Mouse (Mus musculus) stomach, postnatal 0 days (tissue): ENCODE results near the gene Hyal5. TPM values are rescaled to one million over a fixed set of nuclear protein-coding genes. Genes with fewer than 3 reads are reported as not detected.

Experiments used
- ATAC-seq: fragments of 200-750 bp; cut with Nextera tagmentation; 2 replicates; pipeline ENCODE4 v1.8.0; 2017; ENCODE audit not compliant: low FRiP score, low TSS enrichment
- DNase-seq: peaks from one replicate; pipeline ENCODE4 v3.0.0-alpha.2; 2016; ENCODE audit warnings: low spot score
- H3K27ac ChIP-seq: fragments of 300-500 bp; sonication (generic); replicated peaks from 2 replicates; pipeline ENCODE4 v1.5.1; 2014; ENCODE audit warnings: mild to moderate bottlenecking, control low read depth
- H3K27me3 ChIP-seq: fragments of 300-500 bp; sonication (generic); 2 replicates; pipeline ENCODE4 v1.6.1; 2014; ENCODE audit warnings: low read length; ENCODE audit not compliant: control insufficient read depth, insufficient read depth
- H3K36me3 ChIP-seq: fragments of 300-500 bp; sonication (generic); 2 replicates; pipeline ENCODE4 v1.6.1; 2014; ENCODE audit warnings: low read length, mixed read lengths; ENCODE audit not compliant: control insufficient read depth, insufficient read depth
- H3K4me1 ChIP-seq: fragments of 300-500 bp; sonication (generic); replicated peaks from 2 replicates; pipeline ENCODE4 v1.6.1; 2014; ENCODE audit warnings: antibody characterized with exemption; ENCODE audit not compliant: control insufficient read depth, insufficient read depth
- H3K4me2 ChIP-seq: fragments of 300-500 bp; sonication (generic); replicated peaks from 2 replicates; pipeline ENCODE4 v1.6.1; 2014; ENCODE audit warnings: low read depth, mild to moderate bottlenecking, control low read depth, moderate library complexity
- H3K4me3 ChIP-seq: fragments of 300-500 bp; sonication (generic); 2 replicates; pipeline ENCODE4 v1.5.1; 2014; ENCODE audit warnings: low read depth, low read length, control low read depth
- H3K9ac ChIP-seq: fragments of 300-500 bp; sonication (generic); 2 replicates; pipeline ENCODE4 v1.6.1; 2014; ENCODE audit warnings: mild to moderate bottlenecking, low read length, control low read depth, mixed read lengths
- H3K9me3 ChIP-seq: fragments of 300-500 bp; sonication (generic); 2 replicates; pipeline ENCODE4 v1.6.1; 2016; ENCODE audit warnings: low read length; ENCODE audit not compliant: control insufficient read depth
- CTCF ChIP-seq: IDR thresholded peaks from 2 replicates; pipeline ENCODE4 v1.5.1; 2016; ENCODE audit warnings: antibody characterized with exemption, low read depth, mild to moderate bottlenecking, moderate library complexity
- EP300 ChIP-seq: optimal IDR thresholded peaks from 2 replicates; pipeline ENCODE3; 2016; ENCODE audit warnings: antibody characterized with exemption
- WGBS: fragments of 180-500 bp; shearing (Covaris S2); extraction: QIAGEN DNeasy Blood & Tissue Kit; methylation state at CpG from one replicate; pipeline ENCODE4 v1.1.7; 2014; 5-methylcytosine and 5-hydroxymethylcytosine counted together
- polyA plus RNA-seq: library from polyadenylated mRNA; unstranded; fragments of >200 nt; fragmentation: Nextera tagmentation; extraction: Ambion mirVana; gene quantifications from 2 replicates; pipeline ENCODE4 v1.2.1, GENCODE M21; 2015

Hyal5 gene
- polyA plus RNA-seq, 1 experiment from 2014 or later = not detected

GRCm38 (mm10) chr6:24905101-24905500 is 47.3 kb downstream of the Hyal5 start:
- H3K27ac ChIP-seq = no peak overlapping the region
- H3K4me3 ChIP-seq = no peak overlapping the region
- no peaks in the 10 kb centered on the region for H3K4me1 ChIP-seq
- no peaks in the 10 kb centered on the region for H3K9me3 ChIP-seq
- no peak for ATAC-seq
- no peaks in the 10 kb centered on the region for H3K36me3 ChIP-seq
- H3K27me3 ChIP-seq = no peaks in the 10 kb centered on the region
- H3K4me2 ChIP-seq = no peak overlapping the region
- DNase-seq = no peak
- 58% methylated on average over 3 of the region's 3 CpGs for WGBS
- H3K9ac ChIP-seq = no peak overlapping the region
- TF ChIP-seq EP300 (no peak), CTCF (no peak)

GRCm38 (mm10) chr6:24907824-24908223 is 50.0 kb downstream of the Hyal5 start:
- DNase-seq (no peak), ATAC-seq (no peak)
- TF ChIP-seq CTCF = no peak
- TF ChIP-seq EP300 = no peak
- Histone ChIP-seq H3K4me1 (no peaks in the 10 kb centered on the region), H3K36me3 (no peaks in the 10 kb centered on the region), H3K4me2 (no peak overlapping the region), H3K9ac (no peak overlapping the region), H3K9me3 (no peaks in the 10 kb centered on the region), H3K4me3 (no peak overlapping the region), H3K27me3 (no peaks in the 10 kb centered on the region), H3K27ac (no peak overlapping the region)
- 90% methylated on average over 2 of the region's 2 CpGs for WGBS

DNA sequence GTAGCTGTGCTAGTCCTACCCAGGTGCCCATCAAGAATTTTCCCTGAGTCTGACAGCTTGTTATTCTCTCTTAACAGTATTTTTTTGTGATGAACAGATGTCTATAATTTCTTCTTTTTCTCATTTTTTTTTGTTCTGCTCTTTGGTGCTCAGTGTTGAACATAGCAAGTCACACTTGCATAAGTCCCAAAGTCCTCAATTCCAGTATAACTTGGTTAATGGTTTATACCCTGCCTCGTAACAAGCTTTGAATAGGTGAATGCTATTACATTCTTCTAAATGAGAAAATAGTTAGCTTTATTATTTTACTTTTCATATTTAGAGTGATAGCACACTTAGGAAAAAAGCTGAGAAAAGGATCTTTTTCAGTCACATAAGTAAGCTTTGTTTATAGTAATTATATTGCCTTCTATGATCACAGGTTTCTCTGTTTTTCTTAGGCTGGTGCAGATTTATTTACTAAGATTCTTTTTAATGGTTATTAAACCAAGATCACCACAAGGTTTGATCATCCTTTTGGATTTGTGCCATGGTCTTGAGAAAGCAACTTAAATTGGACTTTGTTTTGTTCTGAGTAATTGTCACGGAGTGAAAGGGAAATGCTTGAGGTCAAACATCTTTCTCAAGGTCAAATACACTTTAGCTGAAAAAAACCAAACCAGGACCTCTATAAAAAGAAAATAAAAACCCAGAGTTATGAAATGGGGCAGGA is 52.4 kb downstream of the Hyal5 start:
- Histone ChIP-seq H3K27ac (no peak overlapping the region), H3K9ac (no peak overlapping the region), H3K9me3 (no peaks in the 10 kb centered on the region), H3K4me2 (no peak overlapping the region), H3K36me3 (no peaks in the 10 kb centered on the region), H3K4me1 (no peaks in the 10 kb centered on the region), H3K4me3 (no peak overlapping the region), H3K27me3 (no peaks in the 10 kb centered on the region)
- ATAC-seq (no peak), DNase-seq (no peak)
- WGBS = 47% methylated on average over 2 of the region's 2 CpGs
- no peak for TF ChIP-seq EP300
- no peak for TF ChIP-seq CTCF

GRCm38 (mm10) chr6:24910728-24911105 is 52.9 kb downstream of the Hyal5 start:
- no peak overlapping the region for H3K9ac ChIP-seq
- H3K4me1 ChIP-seq = no peaks in the 10 kb centered on the region
- no peaks in the 10 kb centered on the region for H3K27me3 ChIP-seq
- no peak overlapping the region for H3K4me2 ChIP-seq
- DNase-seq = no peak
- ATAC-seq = no peak
- H3K9me3 ChIP-seq = no peaks in the 10 kb centered on the region
- H3K4me3 ChIP-seq = no peak overlapping the region
- H3K36me3 ChIP-seq = no peaks in the 10 kb centered on the region
- TF ChIP-seq CTCF (no peak), EP300 (no peak)
- no peak overlapping the region for H3K27ac ChIP-seq

DNA sequence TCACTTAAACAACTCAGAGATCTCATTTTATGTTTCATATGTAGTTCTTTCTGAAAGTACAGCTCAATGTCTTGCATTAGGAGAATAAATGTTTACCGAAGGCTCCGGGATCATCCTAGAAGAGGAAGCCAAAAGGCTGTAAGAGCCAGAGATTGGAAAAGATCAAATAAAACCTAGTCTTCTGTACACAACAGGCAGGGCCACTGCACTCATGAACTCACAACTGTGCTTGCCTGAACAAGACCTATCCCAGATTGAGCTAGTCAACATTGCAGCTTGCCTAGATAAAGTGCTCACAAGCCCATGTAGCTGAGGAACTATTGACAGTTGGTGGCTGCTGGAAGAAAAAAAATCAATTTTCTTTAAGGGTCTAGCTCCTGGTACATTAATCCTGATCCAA is 55.8 kb downstream of the Hyal5 start:
- no peak overlapping the region for H3K4me2 ChIP-seq
- no peak overlapping the region for H3K27ac ChIP-seq
- H3K9me3 ChIP-seq = no peaks in the 10 kb centered on the region
- no peaks in the 10 kb centered on the region for H3K36me3 ChIP-seq
- DNase-seq = no peak
- H3K27me3 ChIP-seq = no peaks in the 10 kb centered on the region
- no peak overlapping the region for H3K4me3 ChIP-seq
- no peak overlapping the region for H3K9ac ChIP-seq
- H3K4me1 ChIP-seq = no peaks in the 10 kb centered on the region
- no peak for ATAC-seq
- 68% methylated on average over 2 of the region's 2 CpGs for WGBS
- no peak for TF ChIP-seq CTCF
- no peak for TF ChIP-seq EP300

- Histone ChIP-seq H3K36me3 (no peaks in the 10 kb centered on the region), H3K9me3 (no peaks in the 10 kb centered on the region), H3K4me3 (no peak overlapping the region), H3K27ac (no peak overlapping the region), H3K4me1 (no peaks in the 10 kb centered on the region), H3K9ac (no peak overlapping the region), H3K4me2 (no peak overlapping the region), H3K27me3 (no peaks in the 10 kb centered on the region)
- ATAC-seq (no peak), DNase-seq (no peak)
- 89% methylated on average over 11 of the region's 11 CpGs for WGBS
- TF ChIP-seq EP300 (no peak), CTCF (no peak)
Observed at GRCm38 (mm10) chr6:24925076-24925785, 67.4 kb downstream of the Hyal5 start.

Other genes with a start within 250 kb of the Hyal5 start
- 73.5 and 80.9 TPM in 2 replicates for gene Wasl, start 193.0 kb upstream of the Hyal5 start, polyA plus RNA-seq
- gene Hyal6, start 124.8 kb upstream of the Hyal5 start, polyA plus RNA-seq = not detected in 2 replicates
- 0.99 and 1.0 TPM in 2 replicates for gene Hyal4, start 109.7 kb upstream of the Hyal5 start, polyA plus RNA-seq
- not detected in 2 replicates for gene Spam1, start 66.8 kb upstream of the Hyal5 start, polyA plus RNA-seq
- 0.96 and 1.0 TPM in 2 replicates for gene Tmem229a, start 98.3 kb downstream of the Hyal5 start, polyA plus RNA-seq